Mouse (Mus musculus) fibroblast of lung, adult 2 months (primary cell): Measurements from ENCODE around the gene Tia1.
A peak's percentile ranks its signal among the peaks of the same experiment; 100 is the strongest.

Experiments
- DNase-seq: peaks from one replicate; pipeline ENCODE4 v3.0.0-alpha.2; 2011; ENCODE audit warnings: low read depth

The Tia1 gene

DNA sequence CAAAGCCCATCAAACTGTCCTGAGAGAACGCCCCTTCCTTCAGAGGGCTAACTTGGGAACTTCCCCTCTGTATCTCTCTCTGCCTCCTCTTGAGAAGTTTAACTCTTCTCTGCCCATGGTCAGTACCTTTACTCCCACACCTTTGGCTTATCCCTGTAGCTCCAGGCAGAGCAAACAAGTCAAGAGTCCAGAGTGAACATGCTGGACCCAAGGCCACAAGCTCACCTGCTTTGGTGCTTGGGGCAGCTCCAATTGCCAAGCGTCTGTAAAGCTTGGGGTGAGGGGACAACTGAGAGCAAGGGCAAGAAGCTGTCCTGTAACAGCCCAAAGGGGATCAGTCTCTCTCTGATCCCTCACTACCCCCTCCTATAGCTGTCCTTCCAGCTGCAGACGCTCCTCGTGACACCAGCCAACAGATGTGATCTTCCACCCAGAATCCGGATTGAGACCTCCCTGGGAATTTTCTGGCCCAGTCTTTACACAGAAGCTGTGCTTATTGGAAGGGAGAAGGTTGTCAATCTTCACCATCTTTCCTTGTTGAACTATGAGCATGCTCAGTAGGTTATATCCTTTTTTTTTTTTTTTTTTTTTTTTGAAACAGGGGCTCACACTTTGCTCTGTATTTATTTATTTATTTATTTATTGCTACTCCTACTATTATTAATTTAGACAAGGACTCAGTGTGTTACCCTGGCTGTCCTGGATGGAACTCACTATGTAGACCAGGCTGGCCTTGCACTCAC, 18.5 kb upstream of the Tia1 start:
- DNase-seq: no peak

- no peak for DNase-seq
Observed at GRCm38 (mm10) chr6:86387313-86387712, 16.7 kb upstream of the Tia1 start.

DNA sequence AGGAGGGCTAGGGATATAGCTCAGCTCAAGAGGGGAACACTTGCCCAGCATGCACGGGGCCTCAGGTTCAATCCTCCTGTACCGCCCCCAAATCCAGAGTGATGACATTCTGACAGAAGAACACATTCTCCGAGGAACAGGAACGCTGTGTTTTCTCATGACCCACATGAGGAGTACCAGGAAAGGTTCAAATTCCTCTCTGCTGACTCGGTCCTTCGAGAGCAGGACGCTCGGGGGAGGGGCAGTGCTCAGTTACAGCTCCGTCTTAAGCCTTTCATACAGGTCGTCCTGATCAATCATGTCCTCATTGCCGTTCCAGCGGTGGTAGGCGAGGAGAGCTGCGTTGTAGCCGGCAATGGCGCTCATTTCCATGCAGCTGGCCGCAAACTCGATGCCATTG, 15.6 kb upstream of the Tia1 start:
- no peak for DNase-seq

DNA sequence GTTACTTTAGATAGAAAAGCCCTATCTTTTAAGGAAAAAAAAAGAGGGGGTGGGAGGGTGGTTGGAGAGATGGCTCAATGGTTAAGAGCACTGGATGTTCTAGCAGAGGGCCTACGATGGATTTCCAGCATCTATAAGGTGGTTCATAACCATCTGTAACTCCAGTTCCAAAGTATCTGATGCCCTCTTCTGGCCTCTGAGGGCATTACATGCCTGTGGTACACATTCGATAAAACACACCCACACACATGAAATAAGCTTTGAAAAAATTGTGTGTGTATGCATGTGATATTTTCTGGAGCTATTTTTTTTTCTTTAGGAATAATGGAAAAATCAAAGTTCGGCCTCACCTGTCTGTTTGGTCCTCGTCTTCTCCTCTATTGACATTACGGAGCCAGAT, 12.7 kb upstream of the Tia1 start:
- DNase-seq: no peak

GRCm38 (mm10) chr6:86393187-86393586, 10.8 kb upstream of the Tia1 start:
- DNase-seq: no peak

DNA sequence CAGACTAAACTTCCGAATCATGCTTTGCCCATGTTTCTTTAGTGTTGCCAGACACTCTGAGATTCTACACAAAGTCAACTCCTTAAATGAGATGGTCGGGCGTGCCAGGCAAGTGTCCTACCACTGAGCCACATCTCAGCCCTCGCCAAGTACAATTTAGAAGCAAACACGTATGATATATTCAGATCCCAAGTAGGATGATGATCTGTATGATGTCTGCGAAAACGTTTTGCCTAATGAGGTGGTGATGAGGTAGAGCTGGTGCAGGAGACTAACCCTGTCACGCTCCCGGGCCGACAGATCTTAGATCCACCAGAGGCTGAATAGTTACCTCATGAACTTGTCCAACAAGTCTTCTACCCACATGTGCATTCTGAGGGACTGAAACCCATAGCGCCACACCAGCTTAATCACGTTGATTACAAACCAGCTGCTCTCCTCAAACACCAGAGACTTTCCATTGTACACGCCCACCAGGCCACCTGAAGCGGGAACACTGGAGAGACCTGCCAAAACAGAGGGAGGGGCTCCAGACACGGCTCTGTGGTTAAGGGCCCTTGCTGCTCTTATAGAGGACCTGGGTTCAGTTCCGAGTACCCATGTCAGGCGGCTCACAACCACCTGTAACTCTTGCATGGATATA, 9.8 kb upstream of the Tia1 start:
- DNase-seq: no peak

DNA sequence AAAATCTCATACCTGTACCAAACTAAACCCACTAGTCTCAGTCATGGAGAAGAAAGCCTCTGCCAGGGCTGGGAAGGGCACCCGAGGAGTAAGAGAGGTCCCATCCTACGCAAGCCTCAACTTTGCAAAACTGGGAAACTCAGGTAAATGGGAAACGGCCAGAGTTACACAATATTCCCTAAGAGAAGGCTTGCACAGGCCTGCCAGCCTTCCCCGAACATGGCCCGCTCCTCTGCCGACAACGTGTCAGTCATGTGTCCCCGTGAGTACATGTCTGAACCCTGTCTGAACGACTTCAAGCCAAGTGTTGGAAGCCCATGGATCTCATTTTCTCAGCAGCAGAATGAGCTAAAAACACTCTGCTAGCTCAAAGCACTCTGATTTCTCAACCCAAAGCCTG, 9.0 kb upstream of the Tia1 start:
- DNase-seq: no peak

GRCm38 (mm10) chr6:86395969-86396368, 8.1 kb upstream of the Tia1 start:
- no peak for DNase-seq

GRCm38 (mm10) chr6:86396581-86397256, 7.3 kb upstream of the Tia1 start, which contains the start of gene Pcyox1:
Gene Pcyox1 (minus strand): TSS chr6:86397154.
- peak; percentile 61 for DNase-seq

- no peak for DNase-seq
Observed at GRCm38 (mm10) chr6:86397257-86397980, 6.6 kb upstream of the Tia1 start.

DNA sequence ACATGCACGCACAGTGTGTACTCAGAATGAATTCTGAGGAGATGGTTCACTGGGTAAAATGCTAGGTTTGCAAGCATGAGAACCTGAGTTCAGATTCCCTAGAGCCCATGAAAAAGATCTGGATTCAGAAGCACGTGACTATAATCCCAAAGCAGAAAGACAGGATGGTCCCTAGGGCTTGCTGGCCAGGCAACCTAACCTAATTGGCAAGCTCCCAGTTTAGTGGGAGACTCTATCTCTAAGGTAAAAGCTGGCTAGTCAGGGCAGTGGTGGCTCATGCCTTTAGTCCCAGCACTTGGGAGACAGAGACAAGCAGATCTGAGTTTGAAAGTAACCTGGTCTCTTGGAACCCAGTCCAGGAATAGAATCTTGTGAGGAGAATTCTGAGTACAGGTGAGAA, 5.0 kb upstream of the Tia1 start:
- DNase-seq: no peak

DNA sequence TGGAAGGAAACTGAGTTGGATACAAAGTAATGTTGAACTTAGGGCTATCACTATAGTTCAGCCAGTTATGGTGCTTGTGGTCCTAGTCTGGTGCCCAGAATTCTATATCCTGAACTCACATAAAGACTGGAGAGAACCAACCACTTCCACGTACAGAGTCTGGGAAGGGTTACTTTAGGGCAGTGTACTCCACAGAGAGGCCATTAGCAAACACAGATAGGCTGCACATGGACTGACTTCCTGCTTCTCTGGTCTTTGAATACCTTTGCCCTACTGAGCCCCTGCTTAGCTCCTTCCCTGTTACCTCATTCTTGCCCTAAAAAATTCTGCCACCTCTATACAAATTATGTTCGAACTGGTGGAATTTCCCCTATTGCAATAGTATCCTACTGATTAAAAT, 4.0 kb upstream of the Tia1 start:
- no peak for DNase-seq

DNA sequence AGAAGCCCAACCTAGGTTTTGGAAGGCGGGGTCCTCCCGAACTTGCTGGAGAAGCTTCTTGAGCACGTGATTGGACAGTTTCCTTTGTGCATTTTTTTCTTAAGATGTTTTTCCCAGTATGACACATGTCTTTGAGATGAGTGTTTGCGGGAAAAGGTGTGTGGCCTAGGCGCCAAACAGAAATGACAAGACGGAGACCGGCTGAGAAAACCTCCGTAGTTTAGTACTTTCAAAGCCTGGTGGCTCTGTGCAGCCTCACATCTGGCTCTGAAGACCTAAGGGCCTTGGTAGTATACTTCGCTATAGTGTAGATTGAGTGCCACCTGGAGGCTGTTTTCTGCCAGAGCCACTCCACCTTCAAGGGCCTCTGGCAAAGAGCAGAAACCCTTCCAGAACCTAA, 3.0 kb upstream of the Tia1 start:
- DNase-seq: peak; percentile 74

GRCm38 (mm10) chr6:86402681-86403607, 1.1 kb upstream of the Tia1 start:
- no peak for DNase-seq

- peak; percentile 71 for DNase-seq
Observed at GRCm38 (mm10) chr6:86403728-86404099, 305 bp upstream of the Tia1 start.

GRCm38 (mm10) chr6:86404996-86405395, 977 bp downstream of the Tia1 start:
- no peak for DNase-seq

DNA sequence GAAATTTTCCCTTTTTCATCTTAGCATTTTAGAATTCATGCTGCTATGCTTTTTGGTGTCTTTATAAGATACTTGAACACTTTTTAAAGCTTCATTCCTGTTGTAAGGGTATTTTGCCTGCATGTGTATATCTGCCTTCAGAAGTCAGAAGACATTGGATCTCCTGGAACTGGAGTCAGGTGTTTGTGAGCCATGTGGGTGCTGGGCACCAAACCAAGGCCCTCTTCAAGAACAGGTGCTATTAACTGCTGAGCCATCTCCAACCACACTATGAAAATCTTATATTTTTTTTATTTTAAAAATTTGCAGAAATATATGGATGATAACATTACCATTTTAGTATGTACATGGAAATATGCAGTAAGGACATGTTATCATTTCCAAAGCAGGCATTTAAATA, 2.3 kb downstream of the Tia1 start:
- no peak for DNase-seq

GRCm38 (mm10) chr6:86418711-86419110, 14.7 kb downstream of the Tia1 start:
- DNase-seq: no peak

GRCm38 (mm10) chr6:86419239-86419638, 15.2 kb downstream of the Tia1 start:
- DNase-seq: no peak

DNA sequence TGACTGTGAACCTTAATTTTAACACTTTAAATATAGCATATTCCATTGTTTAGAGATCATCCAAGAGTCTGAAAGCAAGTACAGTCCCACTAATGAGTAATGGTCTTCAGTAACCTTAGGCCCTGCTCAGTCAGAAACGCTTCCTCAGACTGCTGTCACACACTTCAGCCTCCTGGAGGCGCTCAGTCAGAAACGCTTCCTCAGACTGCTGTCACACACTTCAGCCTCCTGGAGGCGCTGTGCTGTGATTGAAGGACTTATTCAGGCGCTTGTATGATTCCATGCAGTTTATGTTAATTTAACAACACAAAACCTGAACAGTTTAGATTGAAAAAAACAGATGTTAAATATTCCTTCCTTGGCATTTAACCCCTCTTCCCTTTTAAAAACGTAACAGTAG, 16.5 kb downstream of the Tia1 start:
- DNase-seq: no peak

DNA sequence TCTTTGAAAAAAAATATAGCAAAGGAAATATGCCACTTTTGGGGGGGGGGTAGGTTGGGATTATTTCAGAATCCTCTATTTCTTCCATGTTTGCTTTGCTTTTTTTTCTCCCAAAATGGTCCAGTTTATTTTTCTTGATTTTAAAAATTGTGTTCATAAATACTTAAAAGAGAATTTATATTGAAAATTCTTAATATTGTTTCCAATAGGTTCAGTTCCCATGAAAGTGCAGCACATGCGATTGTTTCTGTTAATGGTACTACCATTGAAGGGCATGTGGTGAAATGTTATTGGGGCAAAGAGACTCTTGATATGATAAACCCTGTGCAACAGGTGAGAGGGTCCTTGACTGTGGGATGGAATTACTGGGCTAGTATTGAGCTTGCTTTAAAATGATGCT, 22.3 kb downstream of the Tia1 start, which contains the start of gene Gm44790:
Gm44790 (plus strand) TSS at position 301 of the 400 bp plus-strand sequence.
- no peak for DNase-seq
